Mouse (Mus musculus): ENCODE data around the gene Tirap.
"Not testable (repeated sequence)": the region's sequence is repeated elsewhere in the genome, so short reads cannot be mapped to it uniquely, and the experiment has no call there.

The Tirap gene

GRCm38 (mm10) chr9:35147261-35147660, 52.8 kb downstream of the Tirap start:
- DNase-seq, result not testable (repeated sequence)

- DNase-seq, result peak; percentile 70
Observed at GRCm38 (mm10) chr9:35145829-35146228, 54.3 kb downstream of the Tirap start.

GRCm38 (mm10) chr9:35145118-35145517, 55.0 kb downstream of the Tirap start:
- DNase-seq, result peak; percentile 89

- DNase-seq, result peak; percentile 23
Observed at GRCm38 (mm10) chr9:35142221-35142620, 57.9 kb downstream of the Tirap start.

GRCm38 (mm10) chr9:35139231-35139744, 60.8 kb downstream of the Tirap start:
- DNase-seq, result no peak

GRCm38 (mm10) chr9:35138029-35138428, 62.1 kb downstream of the Tirap start:
- no peak for DNase-seq

- no peak for DNase-seq
Observed at GRCm38 (mm10) chr9:35135575-35135974, 64.5 kb downstream of the Tirap start.

All from heart, adult 11 months (tissue).